Comparison of ENCODE assay signal across 37 mouse cellular contexts in genomic region chr19:29660835-29661764, GRCm38 (mm10). TPM values are rescaled to one million over a fixed set of nuclear protein-coding genes. Genes with fewer than 3 reads are reported as not detected.
DNase-seq lines count a peak whose midpoint lies in the region; ATAC-seq and TF ChIP-seq lines count a peak whose summit lies in the region.
"Had no signal": no experiment of that assay in that cellular context is flagged by ENCODE, and none has a peak within 500 bp of the region (broad histone marks: within the 10 kb centered on the region; RNA-seq: fewer than 3 reads in every experiment).

No protein-coding gene starts in this region.

- H3K27ac ChIP-seq in layer of hippocampus, adult 2 months: peak overlapping the region; percentile 86
- no peak overlapping the region for H3K27ac ChIP-seq in MEL (ENCODE audit: control insufficient read depth, low read depth, low read length)
- H3K27ac ChIP-seq: embryonic facial prominence, embryonic 13.5 days; forebrain, embryonic 12.5 days; heart, embryonic 13.5 days; hindbrain, embryonic 15.5 days; limb, embryonic 10.5 days; limb, embryonic 15.5 days; liver, embryonic 14.5 days; macrophage had no signal

- no peak for TF ChIP-seq POLR2A in MEL (IDR thresholded peaks at IDR 0.05; ENCODE audit: control insufficient read depth in 1 of 2, insufficient read depth in 1 of 2, low read depth in 1 of 2, low read length in 2 of 2, poor library complexity in 1 of 2)

- no peaks in the 10 kb centered on the region for H3K79me2 ChIP-seq in MEL (ENCODE audit: control insufficient read depth, insufficient read depth, low read length, poor library complexity)

- H3K27me3 ChIP-seq in MEL (ENCODE audit: control insufficient read depth in 1 of 2, insufficient read depth in 2 of 2, low read length in 2 of 2): peaks cover 0 to 2% of the 10 kb centered on the region in 2 experiments; a peak in 1 of 4 replicates
- H3K27me3 ChIP-seq: CH12.LX; embryonic facial prominence, embryonic 13.5 days; forebrain, embryonic 12.5 days; hindbrain, embryonic 15.5 days; limb, embryonic 15.5 days had no signal

- intact Hi-C loops in gastrocnemius, postnatal 36 days (cut with DNase I): no loop called here

- no peak for TF ChIP-seq RAD21 in MEL (IDR thresholded peaks at IDR 0.05; ENCODE audit: low read depth, low read length)

- TF ChIP-seq EP300 in MEL (IDR thresholded peaks at IDR 0.05; ENCODE audit: low read depth in 1 of 2, low read length in 2 of 2): peak in 1 of 2 experiments; percentile 42; a peak in 1 of 4 replicates

- 0 out of 2 replicates have a peak, but pooled peaks have one; percentile 36 for ATAC-seq in common myeloid progenitor, adult 5-6 weeks (replicated peaks; ENCODE audit: low read depth, poor library complexity, severe bottlenecking)
- ATAC-seq in megakaryocyte progenitor cell, adult 5-6 weeks (replicated peaks; ENCODE audit: poor library complexity): peak; percentile 44
- ATAC-seq: inflammation-experienced regulatory T-cells, adult 6 months; midbrain, embryonic 16.5 days had no signal

- no peak overlapping the region for H3K4me3 ChIP-seq in layer of hippocampus, adult 2 months
- H3K4me3 ChIP-seq in MEL (ENCODE audit: control insufficient read depth in 1 of 2, insufficient read depth in 1 of 2, low read depth in 2 of 2, low read length in 2 of 2): no peak overlapping the region
- H3K4me3 ChIP-seq: embryonic facial prominence, embryonic 13.5 days; erythroblast, embryonic 14.5 days; forebrain, embryonic 12.5 days; heart, embryonic 13.5 days; hindbrain, embryonic 15.5 days; limb, embryonic 10.5 days; limb, embryonic 15.5 days had no signal

- peak in 1 of 2 experiments; percentile 34 for DNase-seq in layer of hippocampus, adult 2 months (ENCODE audit: low spot score in 2 of 2)
- no peak for DNase-seq in layer of hippocampus, postnatal 36 days
- no peak for DNase-seq in MEL (ENCODE audit: low read depth, low spot score)
- DNase-seq in gastrocnemius, postnatal 36 days: no peak
- no peak for DNase-seq in kidney, postnatal 10 days
- DNase-seq: adrenal gland, postnatal 10 days; B cell, adult 2 months; cerebellum, adult 11-12 months; cerebellum, adult 9-11 months; gastrocnemius, postnatal 14 days; heart, postnatal 10 days; kidney, adult 11 months; kidney, postnatal 25 days; lung, adult 2 months; lung, postnatal 10 days; right cerebral cortex, postnatal 25 days; spleen, adult 18-20 months had no signal

- no peak for TF ChIP-seq CTCF in layer of hippocampus, adult 2 months (conservative IDR thresholded peaks at IDR 0.05)
- TF ChIP-seq CTCF in MEL (IDR thresholded peaks at IDR 0.05 in 2 of 3, conservative IDR thresholded peaks at IDR 0.05 in 1 of 3; ENCODE audit: control insufficient read depth in 1 of 3, insufficient read depth in 1 of 3, low read depth in 2 of 3, low read length in 3 of 3, poor library complexity in 1 of 3, severe bottlenecking in 1 of 3): no peak

- peaks cover 9 to 15% of the 10 kb centered on the region in 2 experiments for H3K4me1 ChIP-seq in MEL (ENCODE audit: control insufficient read depth in 1 of 2, insufficient read depth in 2 of 2, low read length in 2 of 2)
- H3K4me1 ChIP-seq: forebrain, embryonic 12.5 days; hindbrain, embryonic 15.5 days had no signal

- H3K36me3 ChIP-seq in MEL (ENCODE audit: control insufficient read depth in 1 of 2, insufficient read depth in 2 of 2, low read length in 2 of 2): peaks cover 0 to 15% of the 10 kb centered on the region in 2 experiments; a peak in 2 of 4 replicates
- H3K36me3 ChIP-seq: embryonic facial prominence, embryonic 13.5 days; forebrain, embryonic 12.5 days; heart, embryonic 13.5 days; hindbrain, embryonic 15.5 days; limb, embryonic 10.5 days; limb, embryonic 15.5 days had no signal

- H3K9me3 ChIP-seq in MEL (replicated peaks; ENCODE audit: insufficient read depth, low read length): no peaks in the 10 kb centered on the region
- H3K9me3 ChIP-seq: embryonic facial prominence, embryonic 13.5 days; forebrain, embryonic 12.5 days; heart, embryonic 13.5 days; hindbrain, embryonic 15.5 days; limb, embryonic 10.5 days; limb, embryonic 15.5 days had no signal

- H3K9ac ChIP-seq in MEL (ENCODE audit: control insufficient read depth, low read depth, low read length, poor library complexity, severe bottlenecking): no peak overlapping the region
- H3K9ac ChIP-seq: embryonic facial prominence, embryonic 13.5 days; forebrain, embryonic 12.5 days; forebrain, postnatal 0 days; heart, embryonic 13.5 days; hindbrain, embryonic 15.5 days; limb, embryonic 15.5 days; liver, embryonic 14.5 days had no signal

TF ChIP-seq in MEL, 35 proteins besides CTCF, POLR2A, EP300 and RAD21:
- peak; percentile 63 for TF ChIP-seq GATA1 (IDR thresholded peaks at IDR 0.05; ENCODE audit: low read depth, low read length)
- TF ChIP-seq ZNF384 (IDR thresholded peaks at IDR 0.05; ENCODE audit: low read depth, low read length): peak; percentile 54; the same call in 1 of the 2 replicates
- no peak for TF ChIP-seq CHD2 (IDR thresholded peaks at IDR 0.05; ENCODE audit: low read length)

RNA-seq across cellular contexts. Expression of gene Ermp1, which starts 12.9 kb away (rescaled TPM):
- 10 to 100 TPM; 57.0 to 59.3 TPM for total RNA-seq in layer of hippocampus, adult 2 months (2021)
- total RNA-seq in layer of hippocampus, postnatal 36 days (2021): 10 to 100 TPM; 53.5 to 61.2 TPM
- 62.3 and 68.4 TPM in 2 replicates for total RNA-seq in MEL (2012; rRNA removed)
- polyA plus RNA-seq in MEL (2012; ENCODE audit: insufficient read depth in 1 of 2, insufficient read length in 2 of 2, low read depth in 1 of 2, low replicate concordance in 2 of 2, missing spikeins in 1 of 2): 100 to 1,000 TPM in 1 of 2 experiments, 10 to 100 TPM in 1; 82.0 to 167 TPM
- 41.8 and 45.8 TPM in 2 replicates for total RNA-seq in common myeloid progenitor, adult 5-6 weeks (2017)
- 37.3 and 42.5 TPM in 2 replicates for total RNA-seq in megakaryocyte progenitor cell, adult 5-6 weeks (2015)
- total RNA-seq in megakaryocyte progenitor cell, adult 5-6 weeks (2017): 44.8 and 51.3 TPM in 2 replicates
- 1 to 10 TPM; 6.4 to 6.6 TPM for total RNA-seq in gastrocnemius, postnatal 36 days (2021)

RNA-seq across cellular contexts. Expression of gene Mlana, which starts 36.5 kb away (rescaled TPM):
- total RNA-seq in layer of hippocampus, adult 2 months (2021): under 1 TPM; 0.56 to 0.79 TPM
- under 1 TPM in 1 of 2 experiments, not detected in 1; 0.40 TPM for total RNA-seq in layer of hippocampus, postnatal 36 days (2021)
- total RNA-seq in MEL (2012; rRNA removed): 0.27 and 0.69 TPM in 2 replicates
- under 1 TPM in 1 of 2 experiments, not detected in 1; 0.78 TPM for polyA plus RNA-seq in MEL (2012; ENCODE audit: insufficient read depth in 1 of 2, insufficient read length in 2 of 2, low read depth in 1 of 2, low replicate concordance in 2 of 2, missing spikeins in 1 of 2)
- total RNA-seq in common myeloid progenitor, adult 5-6 weeks (2017): not detected in 2 replicates
- not detected in 2 replicates for total RNA-seq in megakaryocyte progenitor cell, adult 5-6 weeks (2015)
- not detected in 2 replicates for total RNA-seq in megakaryocyte progenitor cell, adult 5-6 weeks (2017)
- under 1 TPM in 1 of 2 experiments, not detected in 1; 0.31 TPM for total RNA-seq in gastrocnemius, postnatal 36 days (2021)
- total RNA-seq: adrenal gland, postnatal 10 days; CH12.LX; forebrain, postnatal 0 days; gastrocnemius, postnatal 14 days; hematopoietic stem cell, adult 5-6 weeks; neutrophil, adult 5-6 weeks had no signal
- polyA plus RNA-seq: erythroblast, embryonic 14.5 days; forebrain, embryonic 12.5 days; forebrain, postnatal 0 days; hindbrain, embryonic 15.5 days; inflammation-experienced regulatory T-cells, adult 6 months; kidney, embryonic 14.5 days; limb, embryonic 10.5 days; liver, embryonic 14.5 days; midbrain, embryonic 16.5 days; neural tube, embryonic 11.5 days; stomach, embryonic 16.5 days had no signal
